Mouse (Mus musculus): ENCODE measurements around the gene Majin. TPM values are rescaled to one million over a fixed set of nuclear protein-coding genes. Genes with fewer than 3 reads are reported as not detected.

Gene Majin
- polyA plus RNA-seq, 1 experiment from 2014 or later: not detected

DNA sequence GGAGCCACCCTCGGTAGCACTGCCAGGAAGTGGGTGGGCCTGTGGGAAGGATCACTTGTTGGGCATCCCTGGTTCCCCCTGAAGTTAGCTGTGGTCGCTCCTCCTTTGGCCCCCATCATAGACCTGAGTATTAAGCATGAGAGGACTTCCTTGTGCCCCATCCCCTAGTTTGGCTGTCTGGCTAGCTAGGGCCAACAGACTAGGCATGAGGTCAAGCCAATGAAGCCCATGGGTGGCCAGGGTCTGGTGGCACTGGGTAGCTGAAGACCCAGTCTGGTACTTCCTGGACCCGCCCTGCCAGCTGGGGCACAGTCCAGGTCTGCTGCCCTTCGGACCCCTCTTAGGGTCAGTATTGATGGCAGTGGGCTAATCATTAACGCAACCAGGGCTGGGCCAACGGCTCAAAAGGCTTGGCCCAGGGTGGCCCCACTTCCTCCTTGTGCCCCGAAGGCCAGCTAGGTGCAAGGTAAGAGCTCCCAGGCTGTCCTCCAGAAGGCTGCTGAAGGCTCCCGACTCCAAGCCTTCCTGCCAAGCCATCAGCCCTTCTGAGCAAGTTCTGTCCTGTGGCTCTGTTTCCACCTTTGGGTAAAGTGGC, 78.7 kb downstream of the Majin start:
- Histone ChIP-seq H3K27me3 (ENCODE audit: control insufficient read depth, insufficient read depth, low read depth, low read length) (no peaks in the 10 kb centered on the region), H3K9me3 (ENCODE audit: control insufficient read depth, low read length) (no peaks in the 10 kb centered on the region; the same call in 1 of the 2 replicates), H3K4me2 (ENCODE audit: low read depth, low read length) (no peak overlapping the region), H3K36me3 (ENCODE audit: control insufficient read depth, insufficient read depth, low read length) (peaks cover 22% of the 10 kb centered on the region), H3K9ac (ENCODE audit: low read length) (no peak overlapping the region), H3K4me1 (replicated peaks; ENCODE audit: control insufficient read depth, insufficient read depth, low read length) (peaks cover under 1% of the 10 kb centered on the region; the same call in 1 of the 2 replicates), H3K27ac (ENCODE audit: low read length) (no peak overlapping the region), H3K4me3 (ENCODE audit: low read length) (no peak overlapping the region)
- 73% methylated on average over 8 of the region's 8 CpGs for WGBS
- ATAC-seq (ENCODE audit: low read depth): no peak

DNA sequence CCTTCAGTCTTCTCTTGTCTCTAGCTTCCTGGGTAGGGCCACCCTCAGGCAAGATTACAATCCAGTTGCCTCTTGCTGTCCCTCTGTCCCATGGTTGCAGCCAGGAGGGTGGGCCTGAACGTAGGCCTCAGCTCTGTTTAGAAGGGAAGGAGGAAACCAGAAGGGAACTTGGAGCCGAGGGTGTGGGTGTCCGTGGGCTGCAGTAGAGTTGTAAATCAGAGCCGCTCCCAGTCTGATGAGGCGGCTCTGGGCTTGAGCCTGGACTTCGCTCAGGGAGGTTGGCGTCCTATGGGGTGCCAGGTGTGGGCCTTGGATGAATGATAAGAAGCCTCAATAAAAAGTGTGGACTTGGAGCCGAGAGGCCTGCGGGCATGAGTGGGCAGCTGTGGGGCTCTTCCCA, 80.0 kb downstream of the Majin start:
- Histone ChIP-seq H3K27ac (ENCODE audit: low read length) (no peak overlapping the region), H3K9ac (ENCODE audit: low read length) (0 out of 2 replicates have a peak overlapping the region, but pooled peaks have one; percentile 19), H3K4me1 (replicated peaks; ENCODE audit: control insufficient read depth, insufficient read depth, low read length) (peaks cover 6% of the 10 kb centered on the region), H3K4me3 (ENCODE audit: low read length) (no peak overlapping the region), H3K9me3 (ENCODE audit: control insufficient read depth, low read length) (no peaks in the 10 kb centered on the region; the same call in 1 of the 2 replicates), H3K27me3 (ENCODE audit: control insufficient read depth, insufficient read depth, low read depth, low read length) (no peaks in the 10 kb centered on the region), H3K4me2 (ENCODE audit: low read depth, low read length) (no peak overlapping the region), H3K36me3 (ENCODE audit: control insufficient read depth, insufficient read depth, low read length) (peaks cover 14% of the 10 kb centered on the region)
- 77% methylated on average over 9 of the region's 9 CpGs for WGBS
- ATAC-seq (ENCODE audit: low read depth): no peak

DNA sequence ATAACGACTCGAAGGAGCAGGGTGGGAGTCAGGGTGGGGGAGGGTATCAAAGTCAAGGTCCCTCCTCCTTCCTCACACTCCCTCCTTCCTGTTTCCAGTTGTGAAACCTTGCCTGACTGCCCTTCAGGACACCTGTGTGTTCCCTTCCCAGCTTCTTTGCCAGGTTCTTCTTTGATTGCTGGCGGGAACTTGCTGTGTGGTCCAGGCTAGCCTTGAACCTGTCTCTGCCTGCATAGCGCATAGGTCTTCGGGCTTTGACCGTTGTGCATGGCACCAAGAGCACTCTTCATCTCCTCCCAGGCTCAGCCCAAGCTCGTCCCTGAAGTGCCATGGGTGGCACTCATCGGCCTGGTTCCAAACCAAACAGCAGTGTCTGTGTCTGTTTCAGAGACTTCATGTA, 80.8 kb downstream of the Majin start:
- no peak for ATAC-seq (ENCODE audit: low read depth)
- Histone ChIP-seq H3K4me2 (ENCODE audit: low read depth, low read length) (no peak overlapping the region), H3K4me1 (replicated peaks; ENCODE audit: control insufficient read depth, insufficient read depth, low read length) (peaks cover 6% of the 10 kb centered on the region), H3K36me3 (ENCODE audit: control insufficient read depth, insufficient read depth, low read length) (peaks cover 14% of the 10 kb centered on the region), H3K4me3 (ENCODE audit: low read length) (no peak overlapping the region), H3K27ac (ENCODE audit: low read length) (no peak overlapping the region), H3K9me3 (ENCODE audit: control insufficient read depth, low read length) (no peaks in the 10 kb centered on the region; the same call in 1 of the 2 replicates), H3K9ac (ENCODE audit: low read length) (no peak overlapping the region), H3K27me3 (ENCODE audit: control insufficient read depth, insufficient read depth, low read depth, low read length) (no peaks in the 10 kb centered on the region)
- WGBS: 79% methylated on average over 8 of the region's 8 CpGs

DNA sequence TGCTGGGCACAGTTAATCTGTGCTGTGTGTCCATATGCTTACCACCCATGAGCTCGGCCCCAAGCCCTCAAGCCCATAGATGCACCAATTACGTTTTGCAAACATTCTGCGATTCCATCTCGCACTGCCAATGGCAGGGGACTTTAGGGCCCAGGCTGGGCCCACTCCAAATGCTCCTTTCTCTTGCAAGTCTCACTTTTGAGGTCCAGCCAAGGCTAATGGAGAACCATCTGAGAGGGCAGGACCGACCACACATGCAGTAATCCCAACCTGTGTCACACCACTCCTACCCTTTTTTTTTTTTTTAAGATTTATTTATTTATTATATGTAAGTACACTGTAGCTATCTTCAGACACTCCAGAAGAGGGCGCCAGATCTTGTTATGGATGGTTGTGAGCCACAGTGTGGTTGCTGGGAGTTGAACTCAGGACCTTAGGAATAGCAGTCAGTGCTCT, 81.6 kb downstream of the Majin start:
- Histone ChIP-seq H3K36me3 (ENCODE audit: control insufficient read depth, insufficient read depth, low read length) (peaks cover 10% of the 10 kb centered on the region), H3K9ac (ENCODE audit: low read length) (no peak overlapping the region), H3K27ac (ENCODE audit: low read length) (no peak overlapping the region), H3K4me2 (ENCODE audit: low read depth, low read length) (no peak overlapping the region), H3K9me3 (ENCODE audit: control insufficient read depth, low read length) (no peaks in the 10 kb centered on the region; the same call in 1 of the 2 replicates), H3K27me3 (ENCODE audit: control insufficient read depth, insufficient read depth, low read depth, low read length) (no peaks in the 10 kb centered on the region), H3K4me3 (ENCODE audit: low read length) (no peak overlapping the region), H3K4me1 (replicated peaks; ENCODE audit: control insufficient read depth, insufficient read depth, low read length) (peaks cover 6% of the 10 kb centered on the region)
- WGBS: 59% methylated on average over 6 of the region's 6 CpGs
- ATAC-seq (ENCODE audit: low read depth): no peak

DNA sequence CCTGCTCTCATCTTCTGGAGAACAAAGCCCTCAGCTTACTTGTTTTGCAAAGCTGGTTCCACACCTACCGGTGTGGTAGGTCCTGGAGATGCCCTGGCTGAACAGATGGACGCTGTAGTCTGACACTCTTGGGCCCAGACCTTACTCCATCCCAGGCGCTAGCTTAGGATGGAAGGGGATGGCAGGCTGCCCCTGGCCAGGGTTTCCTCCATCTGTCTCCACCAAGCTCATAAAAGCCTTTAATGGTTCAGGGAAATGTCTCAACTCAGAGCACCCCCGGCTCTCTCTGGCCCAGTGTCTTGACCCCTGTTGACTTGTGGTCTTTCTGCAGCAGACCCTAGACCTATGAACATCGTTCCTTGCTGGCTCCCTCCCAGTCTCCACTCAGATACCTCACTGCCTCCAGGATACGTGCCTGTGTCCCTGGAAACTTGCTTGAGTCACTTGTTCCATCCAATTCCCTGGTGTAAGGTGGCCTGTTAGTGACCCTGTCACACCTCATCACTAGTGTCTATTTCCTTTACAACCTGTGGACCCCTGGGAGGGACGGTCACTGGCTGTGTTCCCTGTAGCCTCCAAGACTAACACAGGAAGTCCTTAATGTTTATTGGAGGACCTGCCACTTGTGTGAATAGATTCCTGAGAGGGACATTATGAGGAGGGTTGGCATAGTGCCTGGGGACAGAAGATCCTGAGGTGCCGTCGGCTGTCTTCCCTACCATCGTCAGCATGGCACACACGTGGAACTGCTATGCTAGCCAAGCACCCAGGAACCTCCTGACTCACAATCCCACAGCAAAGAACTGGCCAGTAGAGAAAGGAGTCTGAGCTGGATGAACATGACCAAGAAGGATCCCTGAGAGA, 83.3 kb downstream of the Majin start:
- Histone ChIP-seq H3K9ac (ENCODE audit: low read length) (no peak overlapping the region; the same call in 1 of the 2 replicates), H3K4me3 (ENCODE audit: low read length) (no peak overlapping the region), H3K4me1 (replicated peaks; ENCODE audit: control insufficient read depth, insufficient read depth, low read length) (peaks cover 6% of the 10 kb centered on the region), H3K27ac (ENCODE audit: low read length) (no peak overlapping the region), H3K9me3 (ENCODE audit: control insufficient read depth, low read length) (no peaks in the 10 kb centered on the region), H3K27me3 (ENCODE audit: control insufficient read depth, insufficient read depth, low read depth, low read length) (no peaks in the 10 kb centered on the region), H3K36me3 (ENCODE audit: control insufficient read depth, insufficient read depth, low read length) (no peaks in the 10 kb centered on the region), H3K4me2 (ENCODE audit: low read depth, low read length) (no peak overlapping the region)
- ATAC-seq (ENCODE audit: low read depth): peak; percentile 15; the same call in 1 of the 2 replicates
- whole genome bisulfite sequencing: 45% methylated on average over 11 of the region's 11 CpGs

DNA sequence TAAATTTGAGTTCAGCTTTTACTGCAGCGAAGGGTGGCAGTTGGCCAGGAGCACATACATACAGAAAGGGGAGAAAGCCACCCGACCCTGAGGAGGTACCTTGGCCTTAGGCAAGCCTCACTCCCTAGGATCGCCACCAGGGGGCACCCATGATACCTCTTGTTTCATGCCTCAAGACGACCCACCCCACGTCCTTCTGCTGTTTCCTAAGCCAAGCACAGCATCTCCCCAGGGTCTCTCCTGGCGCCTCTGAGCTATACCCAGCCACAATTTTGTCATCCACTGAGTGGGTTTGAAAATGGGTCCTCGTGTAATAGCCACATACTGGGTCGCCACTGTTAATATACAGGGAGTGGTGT, 84.0 kb downstream of the Majin start:
- 13% methylated on average over 8 of the region's 8 CpGs for WGBS
- Histone ChIP-seq H3K27ac (ENCODE audit: low read length) (no peak overlapping the region), H3K4me2 (ENCODE audit: low read depth, low read length) (no peak overlapping the region), H3K9me3 (ENCODE audit: control insufficient read depth, low read length) (no peaks in the 10 kb centered on the region), H3K4me3 (ENCODE audit: low read length) (no peak overlapping the region), H3K4me1 (replicated peaks; ENCODE audit: control insufficient read depth, insufficient read depth, low read length) (peaks cover 6% of the 10 kb centered on the region), H3K27me3 (ENCODE audit: control insufficient read depth, insufficient read depth, low read depth, low read length) (no peaks in the 10 kb centered on the region), H3K9ac (ENCODE audit: low read length) (no peak overlapping the region), H3K36me3 (ENCODE audit: control insufficient read depth, insufficient read depth, low read length) (no peaks in the 10 kb centered on the region)
- ATAC-seq (ENCODE audit: low read depth): peak; percentile 80

DNA sequence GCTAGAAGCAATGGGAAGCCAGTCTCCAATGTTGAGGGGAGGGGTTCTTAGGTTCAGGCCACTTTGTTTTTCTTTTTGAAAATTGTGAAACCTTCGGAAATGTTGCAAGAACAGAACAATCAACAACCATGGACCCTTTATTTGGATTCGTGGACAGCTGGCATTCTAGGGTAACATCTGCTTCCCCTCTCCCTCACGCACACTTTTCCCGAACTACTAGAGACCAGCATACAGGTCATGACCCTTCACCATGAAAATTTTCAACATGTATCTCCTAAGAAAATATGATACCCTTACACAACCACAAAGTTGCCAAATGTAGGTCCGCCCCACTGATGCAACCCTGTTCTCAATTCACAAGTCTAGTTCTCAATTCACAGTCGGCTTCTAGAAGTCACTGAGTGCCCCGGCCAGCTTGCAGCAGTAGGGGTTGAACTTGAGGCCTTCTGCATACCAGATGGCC, 84.5 kb downstream of the Majin start:
- Histone ChIP-seq H3K4me2 (ENCODE audit: low read depth, low read length) (no peak overlapping the region), H3K9me3 (ENCODE audit: control insufficient read depth, low read length) (no peaks in the 10 kb centered on the region), H3K27ac (ENCODE audit: low read length) (no peak overlapping the region), H3K36me3 (ENCODE audit: control insufficient read depth, insufficient read depth, low read length) (no peaks in the 10 kb centered on the region), H3K4me1 (replicated peaks; ENCODE audit: control insufficient read depth, insufficient read depth, low read length) (peaks cover 6% of the 10 kb centered on the region), H3K27me3 (ENCODE audit: control insufficient read depth, insufficient read depth, low read depth, low read length) (no peaks in the 10 kb centered on the region), H3K4me3 (ENCODE audit: low read length) (no peak overlapping the region), H3K9ac (ENCODE audit: low read length) (no peak overlapping the region)
- 72% methylated on average over 7 of the region's 7 CpGs for WGBS
- peak; percentile 30; the same call in 1 of the 2 replicates for ATAC-seq (ENCODE audit: low read depth)

DNA sequence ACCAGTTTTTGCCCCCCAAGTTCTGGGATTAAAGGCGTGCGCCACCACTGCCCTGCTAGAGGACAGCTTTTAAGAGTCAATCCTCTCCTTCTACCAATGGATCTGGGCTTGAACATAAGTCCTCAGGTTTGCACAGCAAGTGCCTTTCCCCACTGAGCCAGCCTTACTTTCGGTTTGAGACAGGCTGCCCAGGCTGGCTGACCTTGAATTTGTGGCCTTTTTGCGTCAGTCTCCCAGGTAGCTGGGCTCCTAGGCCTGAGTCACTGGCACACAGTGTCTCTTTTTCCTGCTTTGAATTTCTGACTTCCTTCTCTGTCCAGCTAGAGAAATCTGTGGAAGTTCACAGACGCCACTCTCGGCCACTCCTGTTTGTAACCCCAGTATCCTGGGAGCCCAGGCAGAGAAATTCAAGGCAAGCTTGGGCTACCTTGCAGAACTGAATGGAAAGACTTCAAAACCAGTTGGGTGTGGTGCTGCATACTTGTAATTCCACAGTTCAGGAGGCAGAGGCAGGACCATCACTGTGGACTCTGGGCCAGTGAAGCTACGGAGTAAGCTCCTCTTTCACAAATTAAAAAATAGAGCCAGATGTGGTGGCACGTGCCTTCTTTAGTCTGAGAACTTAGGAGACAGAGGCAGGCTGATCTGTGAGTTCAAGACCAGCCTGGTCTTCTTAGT, 85.7 kb downstream of the Majin start:
- H3K4me3 ChIP-seq (ENCODE audit: low read length): no peak overlapping the region

DNA sequence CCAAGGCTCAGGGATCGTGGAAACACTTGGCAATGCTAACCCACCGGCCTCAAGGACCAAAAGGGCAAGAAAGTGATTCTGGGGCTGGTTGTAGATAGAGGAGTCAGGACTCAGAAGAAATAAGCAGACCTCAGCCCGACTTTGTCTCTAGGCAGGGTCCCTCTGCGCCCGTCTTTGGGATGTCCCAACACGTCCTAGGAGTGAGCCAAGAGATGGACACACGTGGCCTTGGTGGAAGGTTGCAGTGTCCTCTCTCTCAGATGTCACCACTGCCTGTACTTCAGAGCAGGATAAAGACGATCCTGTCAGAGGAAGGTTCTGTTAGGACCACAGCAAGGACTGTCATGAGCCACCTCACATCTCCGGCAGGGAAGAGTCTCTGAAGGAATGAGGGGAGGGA, 86.5 kb downstream of the Majin start:
- H3K27me3 ChIP-seq (ENCODE audit: control insufficient read depth, insufficient read depth, low read depth, low read length): no peaks in the 10 kb centered on the region
- no peak overlapping the region for H3K9ac ChIP-seq (ENCODE audit: low read length)
- no peak overlapping the region for H3K27ac ChIP-seq (ENCODE audit: low read length)
- H3K4me3 ChIP-seq (ENCODE audit: low read length): no peak overlapping the region
- WGBS: 50% methylated on average over 9 of the region's 9 CpGs
- ATAC-seq (ENCODE audit: low read depth): no peak
- no peak overlapping the region for H3K4me2 ChIP-seq (ENCODE audit: low read depth, low read length)
- H3K4me1 ChIP-seq (replicated peaks; ENCODE audit: control insufficient read depth, insufficient read depth, low read length): peaks cover 10% of the 10 kb centered on the region
- no peaks in the 10 kb centered on the region for H3K36me3 ChIP-seq (ENCODE audit: control insufficient read depth, insufficient read depth, low read length)
- H3K9me3 ChIP-seq (ENCODE audit: control insufficient read depth, low read length): no peaks in the 10 kb centered on the region

More for the DNA sequence above, 85.7 kb downstream of the Majin start:
- peaks cover 6% of the 10 kb centered on the region for H3K4me1 ChIP-seq (replicated peaks; ENCODE audit: control insufficient read depth, insufficient read depth, low read length)
- H3K4me2 ChIP-seq (ENCODE audit: low read depth, low read length): no peak overlapping the region
- H3K27ac ChIP-seq (ENCODE audit: low read length): no peak overlapping the region
- 88% methylated on average over 8 of the region's 8 CpGs for WGBS
- H3K9ac ChIP-seq (ENCODE audit: low read length): no peak overlapping the region
- no peak for ATAC-seq (ENCODE audit: low read depth)
- H3K27me3 ChIP-seq (ENCODE audit: control insufficient read depth, insufficient read depth, low read depth, low read length): no peaks in the 10 kb centered on the region
- H3K9me3 ChIP-seq (ENCODE audit: control insufficient read depth, low read length): no peaks in the 10 kb centered on the region
- H3K36me3 ChIP-seq (ENCODE audit: control insufficient read depth, insufficient read depth, low read length): no peaks in the 10 kb centered on the region
